Mouse (Mus musculus): Measurements from ENCODE around the gene Sh3bgrl2. TPM values are rescaled to one million over a fixed set of nuclear protein-coding genes. Genes with fewer than 3 reads are reported as not detected.

The Sh3bgrl2 gene
- polyA plus RNA-seq, 1 experiment from 2014 or later = 22.2 TPM

- no peaks in the 10 kb centered on the region for H3K9me3 ChIP-seq (ENCODE audit: low read length)
- peaks cover 17% of the 10 kb centered on the region for H3K4me1 ChIP-seq (ENCODE audit: insufficient read depth, low read length)
- H3K4me2 ChIP-seq (replicated peaks; ENCODE audit: low read depth, low read length) = no peak overlapping the region
- 0 out of 2 replicates have a peak overlapping the region, but pooled peaks have one; percentile 11 for H3K9ac ChIP-seq (replicated peaks; ENCODE audit: low read length)
- H3K27me3 ChIP-seq (ENCODE audit: insufficient read depth, low read length) = no peaks in the 10 kb centered on the region
- H3K36me3 ChIP-seq (ENCODE audit: insufficient read depth, low read length) = no peaks in the 10 kb centered on the region
- peak; percentile 42; the same call in 1 of the 2 replicates for ATAC-seq (ENCODE audit: low FRiP score, low TSS enrichment)
- peak overlapping the region; percentile 63 for H3K27ac ChIP-seq (ENCODE audit: low read length)
- no peak overlapping the region for H3K4me3 ChIP-seq (ENCODE audit: low read length)
- WGBS = 45% methylated on average over 10 of the region's 10 CpGs
Measured at GRCm38 (mm10) chr9:83556780-83557771, 8.9 kb downstream of the Sh3bgrl2 start.

- Histone ChIP-seq H3K9me3 (ENCODE audit: low read length) (no peaks in the 10 kb centered on the region), H3K27ac (ENCODE audit: low read length) (no peak overlapping the region), H3K9ac (replicated peaks; ENCODE audit: low read length) (no peak overlapping the region), H3K4me2 (replicated peaks; ENCODE audit: low read depth, low read length) (no peak overlapping the region), H3K4me3 (ENCODE audit: low read length) (no peak overlapping the region), H3K4me1 (ENCODE audit: insufficient read depth, low read length) (peaks cover 38% of the 10 kb centered on the region), H3K36me3 (ENCODE audit: insufficient read depth, low read length) (no peaks in the 10 kb centered on the region), H3K27me3 (ENCODE audit: insufficient read depth, low read length) (no peaks in the 10 kb centered on the region)
- no peak for ATAC-seq (ENCODE audit: low FRiP score, low TSS enrichment)
- WGBS = 56% methylated on average over 4 of the region's 4 CpGs
Measured at GRCm38 (mm10) chr9:83560670-83561069, 12.5 kb downstream of the Sh3bgrl2 start.

- Histone ChIP-seq H3K9me3 (ENCODE audit: low read length) (no peaks in the 10 kb centered on the region), H3K27ac (ENCODE audit: low read length) (no peak overlapping the region; the same call in 1 of the 2 replicates), H3K9ac (replicated peaks; ENCODE audit: low read length) (no peak overlapping the region), H3K4me3 (ENCODE audit: low read length) (no peak overlapping the region), H3K27me3 (ENCODE audit: insufficient read depth, low read length) (no peaks in the 10 kb centered on the region), H3K4me2 (replicated peaks; ENCODE audit: low read depth, low read length) (no peak overlapping the region), H3K4me1 (ENCODE audit: insufficient read depth, low read length) (peaks cover 22% of the 10 kb centered on the region), H3K36me3 (ENCODE audit: insufficient read depth, low read length) (no peaks in the 10 kb centered on the region)
- ATAC-seq (ENCODE audit: low FRiP score, low TSS enrichment) = peak; percentile 71; the same call in 1 of the 2 replicates
- 75% methylated on average over 7 of the region's 7 CpGs for WGBS
Measured at GRCm38 (mm10) chr9:83562889-83563288, 14.8 kb downstream of the Sh3bgrl2 start.

GRCm38 (mm10) chr9:83563808-83564549, 15.9 kb downstream of the Sh3bgrl2 start:
- ATAC-seq (ENCODE audit: low FRiP score, low TSS enrichment) = no peak
- Histone ChIP-seq H3K9ac (replicated peaks; ENCODE audit: low read length) (no peak overlapping the region), H3K4me1 (ENCODE audit: insufficient read depth, low read length) (peaks cover 24% of the 10 kb centered on the region), H3K4me2 (replicated peaks; ENCODE audit: low read depth, low read length) (no peak overlapping the region), H3K4me3 (ENCODE audit: low read length) (no peak overlapping the region), H3K36me3 (ENCODE audit: insufficient read depth, low read length) (no peaks in the 10 kb centered on the region), H3K9me3 (ENCODE audit: low read length) (no peaks in the 10 kb centered on the region), H3K27me3 (ENCODE audit: insufficient read depth, low read length) (no peaks in the 10 kb centered on the region), H3K27ac (ENCODE audit: low read length) (no peak overlapping the region)
- 59% methylated on average over 16 of the region's 16 CpGs for WGBS

- H3K9me3 ChIP-seq (ENCODE audit: low read length) = no peaks in the 10 kb centered on the region
- H3K27ac ChIP-seq (ENCODE audit: low read length) = 0 out of 2 replicates have a peak overlapping the region, but pooled peaks have one; percentile 11
- H3K4me3 ChIP-seq (ENCODE audit: low read length) = no peak overlapping the region
- no peak for ATAC-seq (ENCODE audit: low FRiP score, low TSS enrichment)
- H3K4me1 ChIP-seq (ENCODE audit: insufficient read depth, low read length) = peaks cover 31% of the 10 kb centered on the region
- no peak overlapping the region for H3K4me2 ChIP-seq (replicated peaks; ENCODE audit: low read depth, low read length)
- H3K36me3 ChIP-seq (ENCODE audit: insufficient read depth, low read length) = no peaks in the 10 kb centered on the region
- WGBS = 60% methylated on average over 13 of the region's 13 CpGs
- no peaks in the 10 kb centered on the region for H3K27me3 ChIP-seq (ENCODE audit: insufficient read depth, low read length)
- H3K9ac ChIP-seq (replicated peaks; ENCODE audit: low read length) = 0 out of 2 replicates have a peak overlapping the region, but pooled peaks have one; percentile 5
Measured at GRCm38 (mm10) chr9:83564934-83565652, 17.0 kb downstream of the Sh3bgrl2 start.

- H3K27ac ChIP-seq (ENCODE audit: low read length) = no peak overlapping the region
Measured at GRCm38 (mm10) chr9:83566141-83566540, 18.0 kb downstream of the Sh3bgrl2 start.

GRCm38 (mm10) chr9:83568125-83568524, 20.0 kb downstream of the Sh3bgrl2 start:
- Histone ChIP-seq H3K27ac (ENCODE audit: low read length) (no peak overlapping the region), H3K9ac (replicated peaks; ENCODE audit: low read length) (no peak overlapping the region), H3K27me3 (ENCODE audit: insufficient read depth, low read length) (no peaks in the 10 kb centered on the region), H3K9me3 (ENCODE audit: low read length) (no peaks in the 10 kb centered on the region), H3K4me3 (ENCODE audit: low read length) (no peak overlapping the region), H3K4me1 (ENCODE audit: insufficient read depth, low read length) (peaks cover 43% of the 10 kb centered on the region), H3K36me3 (ENCODE audit: insufficient read depth, low read length) (no peaks in the 10 kb centered on the region), H3K4me2 (replicated peaks; ENCODE audit: low read depth, low read length) (no peak overlapping the region)
- 96% methylated on average over 5 of the region's 5 CpGs for WGBS
- ATAC-seq (ENCODE audit: low FRiP score, low TSS enrichment) = no peak

More at GRCm38 (mm10) chr9:83566141-83566540, 18.0 kb downstream of the Sh3bgrl2 start:
- H3K4me2 ChIP-seq (replicated peaks; ENCODE audit: low read depth, low read length) = no peak overlapping the region
- no peaks in the 10 kb centered on the region for H3K27me3 ChIP-seq (ENCODE audit: insufficient read depth, low read length)
- no peak overlapping the region for H3K4me3 ChIP-seq (ENCODE audit: low read length)
- ATAC-seq (ENCODE audit: low FRiP score, low TSS enrichment) = no peak
- no peaks in the 10 kb centered on the region for H3K9me3 ChIP-seq (ENCODE audit: low read length)
- no peak overlapping the region for H3K9ac ChIP-seq (replicated peaks; ENCODE audit: low read length)
- H3K4me1 ChIP-seq (ENCODE audit: insufficient read depth, low read length) = peaks cover 40% of the 10 kb centered on the region
- H3K36me3 ChIP-seq (ENCODE audit: insufficient read depth, low read length) = no peaks in the 10 kb centered on the region
- 63% methylated on average over 6 of the region's 6 CpGs for WGBS

GRCm38 (mm10) chr9:83568937-83569336, 20.8 kb downstream of the Sh3bgrl2 start:
- no peak overlapping the region for H3K9ac ChIP-seq (replicated peaks; ENCODE audit: low read length)
- no peak overlapping the region for H3K4me3 ChIP-seq (ENCODE audit: low read length)
- H3K36me3 ChIP-seq (ENCODE audit: insufficient read depth, low read length) = no peaks in the 10 kb centered on the region
- no peaks in the 10 kb centered on the region for H3K27me3 ChIP-seq (ENCODE audit: insufficient read depth, low read length)
- no peaks in the 10 kb centered on the region for H3K9me3 ChIP-seq (ENCODE audit: low read length)
- H3K4me2 ChIP-seq (replicated peaks; ENCODE audit: low read depth, low read length) = no peak overlapping the region
- no peak for ATAC-seq (ENCODE audit: low FRiP score, low TSS enrichment)
- no peak overlapping the region for H3K27ac ChIP-seq (ENCODE audit: low read length)
- 60% methylated on average over 3 of the region's 3 CpGs for WGBS
- peaks cover 44% of the 10 kb centered on the region for H3K4me1 ChIP-seq (ENCODE audit: insufficient read depth, low read length)

GRCm38 (mm10) chr9:83569898-83570297, 21.8 kb downstream of the Sh3bgrl2 start:
- Histone ChIP-seq H3K27me3 (ENCODE audit: insufficient read depth, low read length) (no peaks in the 10 kb centered on the region), H3K4me1 (ENCODE audit: insufficient read depth, low read length) (peaks cover 34% of the 10 kb centered on the region), H3K27ac (ENCODE audit: low read length) (no peak overlapping the region), H3K36me3 (ENCODE audit: insufficient read depth, low read length) (no peaks in the 10 kb centered on the region), H3K4me3 (ENCODE audit: low read length) (no peak overlapping the region), H3K9ac (replicated peaks; ENCODE audit: low read length) (no peak overlapping the region), H3K9me3 (ENCODE audit: low read length) (no peaks in the 10 kb centered on the region), H3K4me2 (replicated peaks; ENCODE audit: low read depth, low read length) (no peak overlapping the region)
- 84% methylated on average over 7 of the region's 7 CpGs for WGBS
- ATAC-seq (ENCODE audit: low FRiP score, low TSS enrichment) = no peak
